Mouse (Mus musculus) left cerebral cortex, adult 8-10 months (tissue): Measurements from ENCODE around the gene Vmn1r107. TPM values are rescaled to one million over a fixed set of nuclear protein-coding genes. Genes with fewer than 3 reads are reported as not detected.
"Not testable (repeated sequence)": the region's sequence is repeated elsewhere in the genome, so short reads cannot be mapped to it uniquely, and the experiment has no call there.

Experiments used
- DNase-seq, 2 experiments: peaks; one replicate each; pipeline ENCODE4 v3.0.0; 2022; ENCODE audit warnings: low spot score in 2 of 2
- total RNA-seq, 4 experiments: library from RNA; stranded (reverse); gene quantifications; 2 replicates each; pipeline ENCODE4 v1.2.4; 2022

Vmn1r107 gene
- not detected for total RNA-seq

- not testable (repeated sequence) for DNase-seq
Observed at GRCm38 (mm10) chr7:20668618-20669017, at the start of gene Vmn1r107. TSS of gene Vmn1r107 (plus strand) at chr7:20668918.

GRCm38 (mm10) chr7:20703116-20703515 is 34.4 kb downstream of the Vmn1r107 start, which contains the start of gene Vmn1r111:
TSS of gene Vmn1r111 (minus strand) at chr7:20703216.
- not testable (repeated sequence) for DNase-seq

Other genes with a start within 250 kb of the Vmn1r107 start
- not detected for gene Vmn1r101, start 226.3 kb upstream of the Vmn1r107 start, total RNA-seq
- gene Gm10670, start 194.0 kb upstream of the Vmn1r107 start, total RNA-seq: not detected
- gene Vmn1r103, start 158.4 kb upstream of the Vmn1r107 start, total RNA-seq: not detected
- gene Vmn1r104, start 135.1 kb upstream of the Vmn1r107 start, total RNA-seq: not detected
- gene Gm5726, start 123.2 kb upstream of the Vmn1r107 start, total RNA-seq: not detected
- not detected for gene Gm4141, start 92.7 kb upstream of the Vmn1r107 start, total RNA-seq
- gene Gm4513, start 69.9 kb upstream of the Vmn1r107 start, total RNA-seq: not detected
- not detected for gene Vmn1r111, start 34.3 kb downstream of the Vmn1r107 start, total RNA-seq
- gene Gm10668, start 61.7 kb downstream of the Vmn1r107 start, total RNA-seq: not detected
- gene Vmn1r112, start 102.3 kb downstream of the Vmn1r107 start, total RNA-seq: not detected
- not detected for gene Vmn1r113, start 118.4 kb downstream of the Vmn1r107 start, total RNA-seq
- not detected for gene Vmn1r114, start 143.3 kb downstream of the Vmn1r107 start, total RNA-seq
- not detected for gene Vmn1r115, start 176.1 kb downstream of the Vmn1r107 start, total RNA-seq
- gene Vmn1r116, start 203.3 kb downstream of the Vmn1r107 start, total RNA-seq: not detected
- not detected for gene Vmn1r117, start 215.2 kb downstream of the Vmn1r107 start, total RNA-seq
- gene Vmn1r118, start 243.4 kb downstream of the Vmn1r107 start, total RNA-seq: not detected